Mouse (Mus musculus): ENCODE measurements around the gene Eif2s2.
"Not testable (repeated sequence)": the region's sequence is repeated elsewhere in the genome, so short reads cannot be mapped to it uniquely, and the experiment has no call there.

Eif2s2 gene

GRCm38 (mm10) chr2:154892201-154893044, at the start of gene Eif2s2:
Gene Eif2s2, minus strand, starts transcription at chr2:154892935.
- DNase-seq, result peak; percentile 96

- no peak for DNase-seq
Observed at GRCm38 (mm10) chr2:154941952-154942351, 49.2 kb upstream of the Eif2s2 start.

GRCm38 (mm10) chr2:154937547-154938390, 45.0 kb upstream of the Eif2s2 start:
- no peak for DNase-seq

GRCm38 (mm10) chr2:154936536-154937155, 43.9 kb upstream of the Eif2s2 start:
- no peak for DNase-seq

- DNase-seq, result no peak
Observed at GRCm38 (mm10) chr2:154936106-154936505, 43.4 kb upstream of the Eif2s2 start.

GRCm38 (mm10) chr2:154933884-154934283, 41.1 kb upstream of the Eif2s2 start:
- no peak for DNase-seq

GRCm38 (mm10) chr2:154928298-154928697, 35.6 kb upstream of the Eif2s2 start:
- no peak for DNase-seq

- no peak for DNase-seq
Observed at GRCm38 (mm10) chr2:154926843-154927242, 34.1 kb upstream of the Eif2s2 start.

- no peak for DNase-seq
Observed at GRCm38 (mm10) chr2:154925411-154926031, 32.8 kb upstream of the Eif2s2 start.

GRCm38 (mm10) chr2:154922134-154922533, 29.4 kb upstream of the Eif2s2 start:
- DNase-seq, result not testable (repeated sequence)

GRCm38 (mm10) chr2:154920896-154921295, 28.2 kb upstream of the Eif2s2 start:
- DNase-seq, result no peak

- DNase-seq, result no peak
Observed at GRCm38 (mm10) chr2:154917866-154918641, 25.3 kb upstream of the Eif2s2 start.

GRCm38 (mm10) chr2:154916547-154916946, 23.8 kb upstream of the Eif2s2 start:
- DNase-seq, result no peak

GRCm38 (mm10) chr2:154915922-154916541, 23.3 kb upstream of the Eif2s2 start:
- no peak for DNase-seq

- no peak for DNase-seq
Observed at GRCm38 (mm10) chr2:154909789-154910188, 17.1 kb upstream of the Eif2s2 start.

GRCm38 (mm10) chr2:154908223-154908622, 15.5 kb upstream of the Eif2s2 start:
- DNase-seq, result not testable (repeated sequence)

- DNase-seq, result no peak
Observed at GRCm38 (mm10) chr2:154905796-154906195, 13.1 kb upstream of the Eif2s2 start.

GRCm38 (mm10) chr2:154902111-154902510, 9.4 kb upstream of the Eif2s2 start:
- DNase-seq, result no peak

- not testable (repeated sequence) for DNase-seq
Observed at GRCm38 (mm10) chr2:154899412-154899811, 6.7 kb upstream of the Eif2s2 start.

- DNase-seq, result not testable (repeated sequence)
Observed at GRCm38 (mm10) chr2:154899004-154899403, 6.3 kb upstream of the Eif2s2 start.

- DNase-seq, result no peak
Observed at GRCm38 (mm10) chr2:154893548-154893947, 813 bp upstream of the Eif2s2 start.

GRCm38 (mm10) chr2:154893045-154893385, 280 bp upstream of the Eif2s2 start:
- no peak for DNase-seq
